Mouse (Mus musculus) midbrain, embryonic 11.5 days (tissue): Measurements from ENCODE around the gene Mybph. TPM values are rescaled to one million over a fixed set of nuclear protein-coding genes. Genes with fewer than 3 reads are reported as not detected.

Experiments used
- ATAC-seq: fragments of 200-750 bp; cut with Nextera tagmentation; 2 replicates; pipeline ENCODE4 v1.8.0; 2017; ENCODE audit warnings: moderate TSS enrichment, moderate library complexity; ENCODE audit not compliant: low FRiP score
- DNase-seq: peaks from one replicate; pipeline ENCODE4 v3.0.0; 2015; ENCODE audit warnings: low spot score; ENCODE audit errors: missing footprints
- H3K27ac ChIP-seq: fragments of 300-500 bp; sonication (generic); 2 replicates; pipeline ENCODE4 v1.5.1; 2014; ENCODE audit warnings: low read depth, low read length
- H3K27me3 ChIP-seq: fragments of 300-500 bp; sonication (generic); 2 replicates; pipeline ENCODE4 v1.6.1; 2014; ENCODE audit warnings: mild to moderate bottlenecking, low read length, moderate library complexity, mixed read lengths; ENCODE audit not compliant: control insufficient read depth, insufficient read depth
- H3K36me3 ChIP-seq: fragments of 300-500 bp; sonication (generic); 2 replicates; pipeline ENCODE4 v1.6.1; 2014; ENCODE audit warnings: mild to moderate bottlenecking, low read length, moderate library complexity, mixed read lengths; ENCODE audit not compliant: control insufficient read depth, insufficient read depth
- H3K4me1 ChIP-seq: fragments of 300-500 bp; sonication (generic); 2 replicates; pipeline ENCODE4 v1.6.1; 2014; ENCODE audit warnings: low read length; ENCODE audit not compliant: control insufficient read depth, insufficient read depth
- H3K4me2 ChIP-seq: fragments of 300-500 bp; sonication (generic); 2 replicates; pipeline ENCODE4 v1.6.1; 2014; ENCODE audit warnings: mild to moderate bottlenecking, moderate library complexity
- H3K4me3 ChIP-seq: fragments of 300-500 bp; sonication (generic); 2 replicates; pipeline ENCODE4 v1.5.1; 2014; ENCODE audit warnings: low read depth, low read length
- H3K9ac ChIP-seq: fragments of 300-500 bp; sonication (generic); 2 replicates; pipeline ENCODE4 v1.6.1; 2014; ENCODE audit warnings: low read length
- H3K9me3 ChIP-seq: fragments of 300-500 bp; sonication (generic); 2 replicates; pipeline ENCODE4 v1.6.1; 2016; ENCODE audit warnings: low read length; ENCODE audit not compliant: control insufficient read depth
- WGBS: fragments of 180-500 bp; shearing (Covaris S2); extraction: QIAGEN DNeasy Blood & Tissue Kit; methylation state at CpG from one replicate; pipeline ENCODE4 v1.1.7; 2014; 5-methylcytosine and 5-hydroxymethylcytosine counted together
- polyA plus RNA-seq: library from polyadenylated mRNA; unstranded; fragments of >200 nt; fragmentation: Nextera tagmentation; extraction: Ambion mirVana; gene quantifications from 2 replicates; pipeline ENCODE4 v1.2.1, GENCODE M21; 2014

Mybph gene
- polyA plus RNA-seq: 0.12 and 0.22 TPM in 2 replicates

DNA sequence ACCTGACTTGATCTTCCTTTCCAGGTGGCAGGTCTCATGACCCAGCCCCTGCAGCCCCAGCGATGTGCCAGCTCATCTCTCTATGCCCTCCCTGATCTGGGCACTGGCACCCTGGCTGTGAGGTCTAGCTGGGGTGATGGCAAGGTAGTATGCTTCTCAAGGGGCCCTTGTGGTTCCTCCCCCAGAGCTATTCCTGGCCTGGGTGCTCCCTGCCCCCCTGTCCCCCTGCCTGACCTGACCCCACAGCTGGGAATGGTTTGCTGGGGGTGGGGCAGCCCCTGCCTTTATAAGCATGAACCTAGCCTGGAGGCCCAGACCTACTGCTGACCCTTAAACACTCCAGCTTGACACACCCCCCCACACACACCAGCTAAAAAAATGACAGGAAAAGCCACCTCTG, at the start of gene Mybph:
Gene Mybph, plus strand, starts transcription at position 323 of the 400 bp plus-strand sequence.
- DNase-seq (no peak), ATAC-seq (no peak)
- no peak within 1 kb of the TSS for H3K9ac ChIP-seq
- no peaks in the 10 kb centered on the region for H3K36me3 ChIP-seq
- H3K27me3 ChIP-seq: no peaks in the 10 kb centered on the region
- 55% methylated on average over 1 of the region's 1 CpGs for WGBS
- no peak within 1 kb of the TSS for H3K4me3 ChIP-seq
- no peak within 1 kb of the TSS for H3K4me2 ChIP-seq
- H3K9me3 ChIP-seq: no peaks in the 10 kb centered on the region
- no peak within 1 kb of the TSS for H3K27ac ChIP-seq
- H3K4me1 ChIP-seq: no peaks in the 10 kb centered on the region

DNA sequence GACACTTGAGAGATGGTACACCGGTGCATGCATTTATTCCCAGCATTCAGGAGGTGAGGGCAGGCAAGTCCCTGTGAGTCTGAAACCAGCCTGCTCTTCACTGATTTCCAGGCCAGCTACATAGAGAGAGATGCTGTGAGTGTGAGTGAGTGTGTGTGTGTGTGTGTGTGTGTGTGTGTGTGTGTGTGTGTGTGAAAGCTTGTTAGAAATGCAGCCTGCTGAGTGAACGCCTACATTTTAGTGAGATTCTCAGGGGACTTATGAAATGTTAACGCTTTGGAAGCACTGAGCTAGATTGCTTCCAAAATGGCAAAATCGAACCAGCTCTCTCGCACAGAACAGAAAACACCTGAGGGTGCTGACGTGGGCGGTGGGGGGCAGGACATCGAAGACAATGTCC, 47.2 kb upstream of the Mybph start:
- Histone ChIP-seq H3K36me3 (no peaks in the 10 kb centered on the region), H3K9ac (no peak overlapping the region), H3K4me1 (0 out of 2 replicates have a peak, but pooled peaks cover 5% of the 10 kb centered on the region), H3K27ac (no peak overlapping the region), H3K27me3 (no peaks in the 10 kb centered on the region), H3K4me2 (no peak overlapping the region), H3K9me3 (no peaks in the 10 kb centered on the region), H3K4me3 (no peak overlapping the region)
- peak; percentile 23 for DNase-seq
- no peak for ATAC-seq
- WGBS: 92% methylated on average over 8 of the region's 8 CpGs

DNA sequence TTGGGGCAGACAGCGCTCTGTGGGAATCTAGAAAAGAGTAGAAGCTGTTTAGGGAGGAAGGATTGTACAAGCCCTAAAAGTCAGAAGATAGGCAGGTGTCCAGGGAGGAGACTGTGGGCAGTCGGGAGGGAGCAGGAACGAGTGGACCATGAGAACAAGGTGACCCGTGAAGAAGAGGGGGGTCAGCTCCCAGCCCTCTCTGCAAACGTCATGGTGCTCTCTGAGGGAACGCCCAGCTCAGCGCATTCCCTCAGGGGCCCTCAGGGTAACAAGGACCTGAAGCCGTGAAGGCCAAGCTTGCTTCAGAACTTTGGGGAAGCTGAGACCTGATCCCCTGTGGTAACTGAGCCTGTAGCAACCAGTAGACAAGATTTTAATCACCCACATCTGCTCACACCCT, 43.2 kb upstream of the Mybph start:
- Histone ChIP-seq H3K4me3 (no peak overlapping the region), H3K36me3 (no peaks in the 10 kb centered on the region), H3K27me3 (no peaks in the 10 kb centered on the region), H3K4me1 (no peaks in the 10 kb centered on the region), H3K27ac (no peak overlapping the region), H3K4me2 (no peak overlapping the region), H3K9ac (no peak overlapping the region), H3K9me3 (no peaks in the 10 kb centered on the region)
- WGBS: 77% methylated on average over 8 of the region's 8 CpGs
- DNase-seq: peak; percentile 26
- no peak for ATAC-seq

DNA sequence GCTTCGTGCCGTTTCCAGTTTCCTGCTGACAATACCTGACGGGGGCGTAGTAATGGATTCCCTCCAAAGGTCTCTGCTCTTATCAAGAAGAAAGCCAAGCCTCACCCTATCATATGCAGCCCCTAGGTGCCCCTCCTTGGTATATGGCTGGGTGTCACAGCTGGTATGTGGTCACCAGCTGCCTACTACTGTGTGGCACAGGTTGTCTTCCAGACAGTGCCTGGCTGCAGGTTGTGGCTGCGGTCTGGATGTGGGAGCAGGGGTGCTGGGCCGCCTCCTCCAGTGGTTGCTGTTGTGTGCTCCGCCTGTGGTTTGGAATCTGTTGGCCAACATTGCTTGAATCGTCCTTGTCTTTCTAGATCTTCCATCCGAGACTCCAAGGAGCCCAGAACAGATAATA, 42.5 kb upstream of the Mybph start:
- DNase-seq (peak; percentile 57), ATAC-seq (no peak)
- no peak overlapping the region for H3K4me3 ChIP-seq
- H3K9ac ChIP-seq: no peak overlapping the region
- no peak overlapping the region for H3K4me2 ChIP-seq
- WGBS: 93% methylated on average over 9 of the region's 9 CpGs
- no peaks in the 10 kb centered on the region for H3K27me3 ChIP-seq
- no peaks in the 10 kb centered on the region for H3K9me3 ChIP-seq
- H3K36me3 ChIP-seq: no peaks in the 10 kb centered on the region
- no peak overlapping the region for H3K27ac ChIP-seq
- no peaks in the 10 kb centered on the region for H3K4me1 ChIP-seq

DNA sequence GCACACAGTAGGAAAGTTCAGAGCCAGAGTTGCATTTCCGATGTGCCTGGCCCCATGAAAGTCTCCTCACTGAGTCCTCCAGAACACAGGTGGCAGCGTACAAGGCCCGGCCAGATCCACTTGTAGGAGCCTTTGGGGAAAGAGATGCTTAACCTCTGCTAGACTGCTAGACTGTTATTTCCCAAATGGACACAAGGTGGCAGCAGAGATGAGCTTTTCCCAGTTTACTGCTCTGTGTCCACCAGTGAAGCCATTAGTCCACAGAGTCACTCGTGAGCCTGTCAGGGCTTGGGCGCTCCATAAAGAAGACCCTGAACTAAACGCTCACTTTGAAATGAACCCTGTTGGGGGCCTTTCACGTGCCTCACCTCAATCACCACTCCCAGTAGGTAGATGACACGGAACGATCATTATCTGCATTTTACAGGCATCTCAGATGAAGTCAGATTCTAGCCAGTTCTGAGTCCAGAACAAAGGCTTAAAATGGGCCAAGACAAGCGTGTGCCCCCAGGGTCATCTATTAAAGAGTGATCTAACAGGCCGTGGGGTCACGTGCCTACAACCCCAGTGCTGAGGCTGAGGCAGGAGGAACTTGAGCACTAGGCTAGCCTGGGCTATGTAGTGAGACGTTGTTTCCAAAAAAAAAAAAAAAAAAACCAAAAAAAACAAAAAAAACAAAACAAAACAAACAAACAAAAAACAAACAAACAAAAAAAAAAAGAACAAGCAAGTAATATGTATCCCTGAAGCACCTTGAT, 41.4 kb upstream of the Mybph start:
- Histone ChIP-seq H3K27ac (no peak overlapping the region), H3K9me3 (no peaks in the 10 kb centered on the region), H3K4me3 (no peak overlapping the region), H3K36me3 (no peaks in the 10 kb centered on the region), H3K27me3 (no peaks in the 10 kb centered on the region), H3K9ac (no peak overlapping the region), H3K4me1 (no peaks in the 10 kb centered on the region), H3K4me2 (no peak overlapping the region)
- 33% methylated on average over 13 of the region's 13 CpGs for WGBS
- peak; percentile 99 for DNase-seq
- ATAC-seq: peak; percentile 82

DNA sequence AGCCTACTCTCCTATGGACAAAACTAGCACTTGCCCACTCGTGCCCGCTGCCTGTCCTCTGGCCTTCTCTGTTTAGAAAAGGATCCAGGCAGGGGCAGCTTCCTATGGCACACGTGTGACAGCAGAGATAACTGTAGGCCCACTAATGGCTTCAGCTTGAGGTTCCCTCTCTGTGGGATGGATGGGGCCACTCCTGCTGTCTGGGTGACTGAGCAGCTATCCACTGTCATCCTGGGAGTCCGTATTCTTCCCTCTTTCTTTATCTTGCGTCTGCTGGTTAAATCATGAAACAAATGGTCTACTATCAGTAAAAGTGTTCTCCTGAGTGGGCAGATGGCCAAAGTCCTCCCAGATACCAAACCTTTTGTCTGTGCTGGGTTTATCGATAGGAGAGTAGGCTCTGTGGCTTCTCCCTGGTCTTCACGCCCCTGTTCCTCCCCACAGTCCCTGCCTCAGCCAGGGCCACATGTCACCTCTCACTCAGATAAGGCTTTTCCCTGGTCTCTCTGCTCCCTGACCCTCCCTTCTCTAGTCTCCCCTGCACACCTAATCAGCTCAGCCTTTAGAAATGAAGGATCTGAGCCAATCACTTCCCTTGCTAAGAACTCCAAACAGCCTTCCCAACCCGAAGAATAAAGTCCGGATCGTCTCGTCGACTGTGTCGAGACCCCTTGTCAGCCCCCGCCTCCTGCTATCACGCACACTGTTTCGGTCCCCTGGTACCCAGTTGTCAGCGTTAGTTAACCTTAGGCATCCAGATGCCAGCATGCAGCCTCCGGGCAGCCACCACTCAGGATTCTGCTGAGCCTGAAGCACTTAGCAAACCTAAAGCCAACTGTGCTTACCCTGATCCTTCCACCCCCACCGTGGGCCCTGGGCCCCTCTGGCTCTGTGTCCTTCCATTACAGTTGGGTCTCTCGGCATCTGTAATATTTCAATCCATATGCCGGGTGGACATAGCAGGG, 40.3 kb upstream of the Mybph start:
- H3K4me1 ChIP-seq: no peaks in the 10 kb centered on the region
- no peaks in the 10 kb centered on the region for H3K36me3 ChIP-seq
- peak; percentile 76 for DNase-seq
- no peaks in the 10 kb centered on the region for H3K9me3 ChIP-seq
- WGBS: 78% methylated on average over 21 of the region's 21 CpGs
- H3K27ac ChIP-seq: no peak overlapping the region
- H3K27me3 ChIP-seq: no peaks in the 10 kb centered on the region
- H3K4me2 ChIP-seq: no peak overlapping the region
- H3K9ac ChIP-seq: no peak overlapping the region
- H3K4me3 ChIP-seq: no peak overlapping the region
- no peak for ATAC-seq

DNA sequence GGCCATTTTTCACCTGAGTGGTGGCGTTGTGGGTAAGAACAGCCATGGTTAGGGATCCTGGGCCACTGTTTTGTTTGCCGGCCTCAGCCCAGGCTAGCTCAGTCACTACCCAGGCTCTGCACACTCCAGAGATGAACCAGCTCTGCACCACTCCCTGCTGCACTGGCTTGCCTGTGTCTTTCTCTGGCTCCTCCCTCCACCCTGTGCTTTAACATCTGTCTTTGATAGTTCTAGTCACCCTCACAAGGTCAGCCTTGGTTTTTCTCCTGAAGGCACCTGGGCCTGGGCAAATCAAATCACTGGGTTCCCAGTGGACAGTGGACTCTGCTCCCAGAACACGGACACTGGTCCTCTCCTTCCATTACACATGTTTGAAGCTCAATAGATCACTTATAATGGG, 39.1 kb upstream of the Mybph start:
- Histone ChIP-seq H3K4me3 (no peak overlapping the region), H3K27me3 (no peaks in the 10 kb centered on the region), H3K9me3 (no peaks in the 10 kb centered on the region), H3K9ac (no peak overlapping the region), H3K36me3 (no peaks in the 10 kb centered on the region), H3K4me2 (no peak overlapping the region), H3K27ac (no peak overlapping the region), H3K4me1 (no peaks in the 10 kb centered on the region)
- DNase-seq: peak; percentile 35
- no peak for ATAC-seq
- WGBS: 90% methylated on average over 3 of the region's 3 CpGs

DNA sequence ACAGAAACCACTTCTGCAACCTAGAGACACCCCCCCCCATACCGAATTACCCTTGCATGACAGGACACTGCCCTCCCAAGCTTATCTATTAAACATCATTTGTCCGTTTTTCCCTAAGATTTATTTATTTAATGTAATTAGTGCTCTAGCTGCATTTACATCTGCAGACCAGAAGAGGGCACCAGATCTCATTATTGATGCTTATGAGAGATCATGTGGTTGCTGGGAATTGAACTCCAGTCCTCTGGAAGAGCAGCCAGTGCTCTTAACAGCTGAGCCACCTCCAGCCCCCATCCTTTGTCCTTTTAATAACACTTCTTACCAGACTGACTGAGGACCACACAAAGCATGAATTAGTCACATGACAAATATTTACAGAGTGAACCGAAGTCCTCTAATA, 38.6 kb upstream of the Mybph start:
- ATAC-seq (no peak), DNase-seq (peak; percentile 81)
- no peaks in the 10 kb centered on the region for H3K36me3 ChIP-seq
- H3K4me3 ChIP-seq: no peak overlapping the region
- WGBS: 56% methylated on average over 3 of the region's 3 CpGs
- no peak overlapping the region for H3K27ac ChIP-seq
- no peak overlapping the region for H3K4me2 ChIP-seq
- H3K9ac ChIP-seq: no peak overlapping the region
- no peaks in the 10 kb centered on the region; the same call in 1 of the 2 replicates for H3K27me3 ChIP-seq
- no peaks in the 10 kb centered on the region for H3K4me1 ChIP-seq
- H3K9me3 ChIP-seq: no peaks in the 10 kb centered on the region

DNA sequence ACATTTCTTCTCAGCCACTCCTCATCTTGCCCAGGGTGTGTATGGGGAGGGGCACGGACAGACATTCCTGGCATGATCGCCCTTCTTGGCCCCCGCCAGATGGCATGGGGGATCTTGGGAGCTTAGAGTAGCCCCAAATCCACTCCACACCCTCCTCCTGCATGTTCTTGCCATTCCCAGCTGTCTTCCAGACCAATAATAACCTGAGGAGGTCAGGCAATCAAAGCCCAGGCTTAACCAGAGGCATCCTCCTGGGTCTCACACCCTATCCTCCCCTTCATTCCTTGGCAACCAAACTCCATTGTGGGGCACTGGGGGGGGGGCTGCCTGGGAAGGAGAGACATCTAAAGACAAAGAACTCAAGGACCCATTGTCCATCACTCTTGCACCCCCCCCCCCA, 32.8 kb upstream of the Mybph start:
- Histone ChIP-seq H3K27ac (no peak overlapping the region), H3K4me3 (no peak overlapping the region), H3K9me3 (no peaks in the 10 kb centered on the region), H3K4me1 (no peaks in the 10 kb centered on the region), H3K9ac (no peak overlapping the region), H3K27me3 (no peaks in the 10 kb centered on the region; the same call in 1 of the 2 replicates), H3K36me3 (no peaks in the 10 kb centered on the region), H3K4me2 (no peak overlapping the region)
- DNase-seq (peak; percentile 82), ATAC-seq (no peak)
- WGBS: 81% methylated on average over 3 of the region's 3 CpGs
